Mouse (Mus musculus): ENCODE data around the gene Zbtb43. TPM values are rescaled to one million over a fixed set of nuclear protein-coding genes. Genes with fewer than 3 reads are reported as not detected.

Gene Zbtb43
- polyA plus RNA-seq, 1 experiment from 2014 or later: 8.4 TPM

GRCm38 (mm10) chr2:33439471-33439881 lies 28.9 kb downstream of the Zbtb43 start:
- no peak for ATAC-seq
- WGBS (ENCODE audit: insufficient replicate concordance): 21% methylated on average over 8 of the region's 8 CpGs
- H3K4me1 ChIP-seq: peaks cover 14% of the 10 kb centered on the region
- H3K36me3 ChIP-seq: no peaks in the 10 kb centered on the region
- no peak overlapping the region for H3K27ac ChIP-seq
- H3K4me3 ChIP-seq: no peak overlapping the region
- H3K9me3 ChIP-seq (replicated peaks): no peaks in the 10 kb centered on the region
- no peak overlapping the region for H3K4me2 ChIP-seq
- peaks cover 44% of the 10 kb centered on the region for H3K27me3 ChIP-seq (replicated peaks)
- no peak overlapping the region for H3K9ac ChIP-seq

GRCm38 (mm10) chr2:33438377-33438776 lies 30.0 kb downstream of the Zbtb43 start:
- 49% methylated on average over 2 of the region's 2 CpGs for WGBS (ENCODE audit: insufficient replicate concordance)
- H3K27me3 ChIP-seq (replicated peaks): peaks cover 44% of the 10 kb centered on the region
- ATAC-seq: no peak
- H3K27ac ChIP-seq: no peak overlapping the region
- H3K9me3 ChIP-seq (replicated peaks): no peaks in the 10 kb centered on the region
- no peak overlapping the region for H3K4me2 ChIP-seq
- H3K36me3 ChIP-seq: no peaks in the 10 kb centered on the region
- H3K4me3 ChIP-seq: no peak overlapping the region
- H3K4me1 ChIP-seq: peaks cover 14% of the 10 kb centered on the region
- no peak overlapping the region for H3K9ac ChIP-seq

GRCm38 (mm10) chr2:33437184-33437583 lies 31.2 kb downstream of the Zbtb43 start:
- ATAC-seq: no peak
- H3K9ac ChIP-seq: no peak overlapping the region
- no peak overlapping the region for H3K4me2 ChIP-seq
- H3K36me3 ChIP-seq: no peaks in the 10 kb centered on the region
- 56% methylated on average over 11 of the region's 11 CpGs for WGBS (ENCODE audit: insufficient replicate concordance)
- H3K4me3 ChIP-seq: no peak overlapping the region
- H3K27ac ChIP-seq: no peak overlapping the region
- peaks cover 14% of the 10 kb centered on the region for H3K4me1 ChIP-seq
- no peaks in the 10 kb centered on the region for H3K9me3 ChIP-seq (replicated peaks)
- peaks cover 44% of the 10 kb centered on the region for H3K27me3 ChIP-seq (replicated peaks)

GRCm38 (mm10) chr2:33436035-33436580 lies 32.3 kb downstream of the Zbtb43 start:
- no peak overlapping the region for H3K27ac ChIP-seq
- 10% methylated on average over 16 of the region's 16 CpGs for WGBS (ENCODE audit: insufficient replicate concordance)

GRCm38 (mm10) chr2:33435036-33435650 lies 33.2 kb downstream of the Zbtb43 start:
- no peak overlapping the region for H3K4me2 ChIP-seq
- no peaks in the 10 kb centered on the region for H3K36me3 ChIP-seq
- no peak overlapping the region for H3K9ac ChIP-seq
- H3K4me3 ChIP-seq: no peak overlapping the region
- WGBS (ENCODE audit: insufficient replicate concordance): 53% methylated on average over 8 of the region's 8 CpGs
- H3K27ac ChIP-seq: no peak overlapping the region
- peaks cover 28% of the 10 kb centered on the region for H3K4me1 ChIP-seq
- ATAC-seq: no peak
- H3K9me3 ChIP-seq (replicated peaks): no peaks in the 10 kb centered on the region
- H3K27me3 ChIP-seq (replicated peaks): peaks cover 35% of the 10 kb centered on the region

More at GRCm38 (mm10) chr2:33436035-33436580, 32.3 kb downstream of the Zbtb43 start:
- Histone ChIP-seq H3K4me3 (peak overlapping the region; percentile 15; the same call in 1 of the 2 replicates), H3K4me1 (peaks cover 21% of the 10 kb centered on the region), H3K36me3 (no peaks in the 10 kb centered on the region), H3K9ac (no peak overlapping the region), H3K27me3 (replicated peaks) (peaks cover 42% of the 10 kb centered on the region), H3K4me2 (peak overlapping the region; percentile 50), H3K9me3 (replicated peaks) (no peaks in the 10 kb centered on the region)
- no peak for ATAC-seq

- H3K4me2 ChIP-seq: no peak overlapping the region
- H3K36me3 ChIP-seq: no peaks in the 10 kb centered on the region; the same call in 1 of the 2 replicates
- H3K4me1 ChIP-seq: peaks cover 49% of the 10 kb centered on the region
- H3K27me3 ChIP-seq (replicated peaks): peaks cover 18% of the 10 kb centered on the region
- no peak overlapping the region for H3K27ac ChIP-seq
- ATAC-seq: no peak
- no peak overlapping the region for H3K9ac ChIP-seq
- no peak overlapping the region for H3K4me3 ChIP-seq
- 48% methylated on average over 5 of the region's 5 CpGs for WGBS (ENCODE audit: insufficient replicate concordance)
- H3K9me3 ChIP-seq (replicated peaks): no peaks in the 10 kb centered on the region
Observed at GRCm38 (mm10) chr2:33432877-33433276, 35.5 kb downstream of the Zbtb43 start.

- Histone ChIP-seq H3K27ac (peak within 1 kb of the TSS; percentile 86), H3K36me3 (peaks cover 17% of the 10 kb centered on the region), H3K4me3 (peak within 1 kb of the TSS; percentile 93), H3K27me3 (replicated peaks) (peaks cover 2% of the 10 kb centered on the region; the same call in 1 of the 2 replicates), H3K9ac (peak within 1 kb of the TSS; percentile 94), H3K4me2 (peak within 1 kb of the TSS; percentile 95), H3K9me3 (replicated peaks) (no peaks in the 10 kb centered on the region), H3K4me1 (peaks cover 59% of the 10 kb centered on the region)
- peak; percentile 75 for ATAC-seq
- under 1% methylated on average over 58 of the region's 102 CpGs for WGBS (ENCODE audit: insufficient replicate concordance)
Observed at GRCm38 (mm10) chr2:33430771-33431699, 37.3 kb downstream of the Zbtb43 start, which contains the start of gene Zbtb34. Zbtb34 (minus strand) TSS chr2:33431324.

- peaks cover 18% of the 10 kb centered on the region for H3K36me3 ChIP-seq
- H3K27me3 ChIP-seq (replicated peaks): no peaks in the 10 kb centered on the region
- H3K9me3 ChIP-seq (replicated peaks): no peaks in the 10 kb centered on the region
- peak overlapping the region; percentile 95 for H3K4me2 ChIP-seq
- peak overlapping the region; percentile 86 for H3K27ac ChIP-seq
- H3K4me1 ChIP-seq: peaks cover 52% of the 10 kb centered on the region
- no peak for ATAC-seq
- H3K9ac ChIP-seq: peak overlapping the region; percentile 94
- peak overlapping the region; percentile 93 for H3K4me3 ChIP-seq
- WGBS (ENCODE audit: insufficient replicate concordance): 4% methylated on average over 13 of the region's 13 CpGs
Observed at GRCm38 (mm10) chr2:33430081-33430770, 38.1 kb downstream of the Zbtb43 start.

- Histone ChIP-seq H3K27me3 (replicated peaks) (no peaks in the 10 kb centered on the region), H3K4me2 (peak overlapping the region; percentile 95), H3K9me3 (replicated peaks) (no peaks in the 10 kb centered on the region), H3K36me3 (peaks cover 22% of the 10 kb centered on the region), H3K9ac (peak overlapping the region; percentile 94), H3K4me1 (peaks cover 52% of the 10 kb centered on the region), H3K27ac (peak overlapping the region; percentile 86), H3K4me3 (peak overlapping the region; percentile 93)
- WGBS (ENCODE audit: insufficient replicate concordance): 12% methylated on average over 6 of the region's 6 CpGs
- ATAC-seq: peak; percentile 60
Observed at GRCm38 (mm10) chr2:33429339-33429738, 39.0 kb downstream of the Zbtb43 start.

- no peak overlapping the region for H3K27ac ChIP-seq
- no peak overlapping the region for H3K9ac ChIP-seq
- no peaks in the 10 kb centered on the region for H3K27me3 ChIP-seq (replicated peaks)
- no peak for ATAC-seq
- H3K9me3 ChIP-seq (replicated peaks): no peaks in the 10 kb centered on the region
- peaks cover 49% of the 10 kb centered on the region for H3K4me1 ChIP-seq
- WGBS (ENCODE audit: insufficient replicate concordance): 78% methylated on average over 10 of the region's 10 CpGs
- H3K4me2 ChIP-seq: no peak overlapping the region
- no peak overlapping the region for H3K4me3 ChIP-seq
- H3K36me3 ChIP-seq: peaks cover 40% of the 10 kb centered on the region
Observed at GRCm38 (mm10) chr2:33426640-33427398, 41.5 kb downstream of the Zbtb43 start.

- no peak overlapping the region for H3K4me3 ChIP-seq
- no peak overlapping the region for H3K4me2 ChIP-seq
- no peak overlapping the region for H3K27ac ChIP-seq
- H3K4me1 ChIP-seq: peaks cover 3% of the 10 kb centered on the region; the same call in 1 of the 2 replicates
- no peaks in the 10 kb centered on the region for H3K9me3 ChIP-seq (replicated peaks)
- 52% methylated on average over 4 of the region's 4 CpGs for WGBS (ENCODE audit: insufficient replicate concordance)
- H3K9ac ChIP-seq: no peak overlapping the region
- H3K27me3 ChIP-seq (replicated peaks): no peaks in the 10 kb centered on the region
- ATAC-seq: no peak
- H3K36me3 ChIP-seq: peaks cover 47% of the 10 kb centered on the region
Observed at GRCm38 (mm10) chr2:33417454-33417853, 50.9 kb downstream of the Zbtb43 start.

All from liver, embryonic 12.5 days (tissue).